Mouse (Mus musculus) lung, postnatal 4 days (tissue): ENCODE measurements around the gene Gm13119.
A peak's percentile ranks its signal among the peaks of the same experiment; 100 is the strongest.
"Not testable (repeated sequence)": the region's sequence is repeated elsewhere in the genome, so short reads cannot be mapped to it uniquely, and the experiment has no call there.

Source experiments
- DNase-seq, 2 experiments: peaks; one replicate each; pipeline ENCODE4 v3.0.0; 2021

The Gm13119 gene

DNA sequence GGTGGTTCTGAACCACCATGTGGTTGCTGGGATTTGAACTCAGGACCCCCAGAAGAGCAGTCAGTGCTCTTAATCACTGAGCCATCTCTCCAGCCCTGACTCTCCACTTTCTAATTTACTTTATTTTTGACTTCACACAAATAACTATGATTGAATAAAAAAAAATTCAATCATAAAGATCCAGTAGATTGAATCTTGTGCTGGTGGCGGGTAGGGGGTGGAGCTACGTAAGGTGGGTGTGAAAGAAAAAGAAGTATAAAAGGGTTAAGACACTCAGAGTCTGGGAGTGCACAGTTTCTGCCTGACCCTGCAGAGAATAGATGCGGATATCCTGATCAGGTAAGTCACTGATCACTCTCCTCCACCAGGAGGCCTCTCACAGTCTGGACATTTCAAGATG is at the start of gene Gm13119:
Gene Gm13119, plus strand, starts transcription at position 301 of the 400 bp plus-strand sequence.
- DNase-seq = not testable (repeated sequence)

DNA sequence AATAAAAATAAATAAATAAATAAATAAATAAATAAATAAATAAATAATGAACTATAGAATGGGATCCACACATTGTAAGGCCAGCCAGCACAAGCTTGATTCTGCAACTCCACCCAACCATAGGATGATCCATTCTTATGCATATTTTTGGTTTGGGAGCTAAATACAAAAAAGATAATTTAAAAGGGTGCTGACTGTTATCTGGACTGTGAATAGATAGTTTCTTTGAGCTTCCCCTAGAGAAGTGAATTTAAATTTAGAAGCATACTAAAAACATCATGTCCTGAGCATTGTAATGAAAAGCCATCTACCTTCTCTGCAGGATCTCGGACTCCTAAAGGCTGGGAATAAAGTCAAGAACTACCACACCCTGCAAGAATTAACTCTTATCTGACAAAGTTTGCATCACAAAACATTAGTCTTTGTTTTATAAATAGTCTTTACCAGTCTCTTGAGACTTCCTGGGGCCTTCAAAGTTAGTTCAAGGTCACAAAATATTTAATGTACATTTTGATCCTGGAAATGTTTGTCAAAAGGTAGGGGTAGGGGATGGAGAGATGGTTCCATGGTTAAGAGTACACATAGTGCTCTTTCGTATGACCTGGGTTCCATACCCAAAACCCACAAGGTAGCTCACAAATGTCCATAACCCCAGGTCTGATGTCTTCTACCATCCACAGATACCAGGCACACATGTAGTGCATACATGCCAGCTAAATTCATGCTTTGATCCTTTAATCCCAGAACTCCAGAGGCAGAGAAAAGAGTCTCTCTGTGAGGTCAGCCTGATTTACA is 44.9 kb upstream of the Gm13119 start:
- not testable (repeated sequence) for DNase-seq

DNA sequence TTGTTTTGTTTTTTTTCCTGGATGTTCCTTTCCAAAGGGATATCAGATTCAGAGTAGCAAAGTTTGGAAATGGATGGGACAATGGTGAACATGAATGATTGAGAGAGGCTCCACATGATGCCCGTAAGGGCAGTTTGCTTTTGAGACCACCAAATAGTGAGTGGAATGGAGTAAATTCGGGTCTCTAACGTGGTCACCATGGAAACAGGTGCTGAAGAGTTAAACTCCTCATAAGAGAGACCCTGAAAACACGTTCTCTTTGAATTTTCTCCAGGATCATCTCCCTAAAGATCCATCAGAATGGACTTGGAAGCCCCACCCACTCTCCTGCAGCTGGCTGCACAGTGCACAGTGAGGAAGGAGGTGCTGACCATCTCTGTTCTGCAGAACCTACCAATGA is 27.8 kb upstream of the Gm13119 start, which contains the start of gene Gm13128:
Gene Gm13128, plus strand, starts transcription at position 301 of the 400 bp plus-strand sequence.
- DNase-seq = not testable (repeated sequence)

DNA sequence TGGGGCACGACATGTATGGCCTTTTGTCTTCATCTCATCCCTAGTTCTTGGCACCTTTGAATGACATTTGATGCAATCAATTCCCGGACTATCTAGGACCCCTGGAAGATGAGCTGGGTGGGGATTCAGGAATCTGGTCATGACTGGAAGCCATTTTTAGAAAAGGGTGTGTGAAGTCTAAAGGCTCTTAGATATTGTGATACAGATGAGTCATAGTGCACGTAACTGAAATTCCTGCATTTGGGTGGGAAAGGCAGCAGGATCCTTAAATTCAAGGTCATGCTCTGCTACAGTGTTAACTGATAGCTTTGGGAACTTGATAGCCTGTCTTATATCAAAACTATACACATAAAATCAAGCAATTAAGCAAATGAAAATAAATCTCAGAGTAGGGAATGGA is 21.9 kb upstream of the Gm13119 start:
- not testable (repeated sequence) for DNase-seq

DNA sequence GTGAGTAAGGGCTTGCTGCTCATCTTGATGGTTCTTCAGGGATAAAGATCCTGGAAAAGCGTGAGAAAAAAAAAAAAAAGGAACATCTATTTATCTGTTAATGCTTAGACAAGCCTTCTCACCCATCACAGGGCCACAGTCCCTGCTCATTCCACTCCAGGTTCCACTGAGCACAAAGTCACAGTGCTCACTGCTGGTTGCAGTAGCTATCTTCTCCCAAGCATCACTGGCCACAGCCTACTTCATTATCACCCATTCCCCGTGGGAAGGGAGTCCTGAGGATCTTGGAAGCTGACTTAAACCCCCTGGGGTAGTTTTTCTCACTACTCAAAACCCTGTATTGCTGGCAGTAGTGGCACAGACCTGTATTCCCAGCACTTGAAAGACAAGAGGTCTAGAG is 20.2 kb downstream of the Gm13119 start, which contains the start of gene Pramef20:
Gene Pramef20, minus strand, starts transcription at position 23 of the 400 bp plus-strand sequence.
- no peak for DNase-seq

DNA sequence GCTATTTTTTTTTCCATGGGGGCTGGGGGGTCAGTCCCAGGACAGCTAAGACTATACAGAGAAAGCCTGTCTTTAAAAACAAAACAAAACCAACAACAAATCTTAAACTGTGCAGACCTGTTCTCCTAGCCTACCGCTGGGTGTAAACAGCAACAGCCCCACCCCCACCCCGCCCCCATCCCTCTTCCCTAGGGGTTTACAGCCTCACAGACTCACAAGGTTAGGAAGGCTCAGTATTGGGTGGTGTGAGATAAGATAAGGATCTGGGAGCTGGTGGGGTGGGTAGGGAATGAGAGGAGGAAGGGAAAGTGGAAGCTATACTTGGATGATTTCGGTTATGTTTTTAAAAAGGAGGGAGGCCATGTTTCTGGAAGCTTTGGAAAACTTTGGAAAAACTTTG is 38.6 kb downstream of the Gm13119 start:
- no peak for DNase-seq

DNA sequence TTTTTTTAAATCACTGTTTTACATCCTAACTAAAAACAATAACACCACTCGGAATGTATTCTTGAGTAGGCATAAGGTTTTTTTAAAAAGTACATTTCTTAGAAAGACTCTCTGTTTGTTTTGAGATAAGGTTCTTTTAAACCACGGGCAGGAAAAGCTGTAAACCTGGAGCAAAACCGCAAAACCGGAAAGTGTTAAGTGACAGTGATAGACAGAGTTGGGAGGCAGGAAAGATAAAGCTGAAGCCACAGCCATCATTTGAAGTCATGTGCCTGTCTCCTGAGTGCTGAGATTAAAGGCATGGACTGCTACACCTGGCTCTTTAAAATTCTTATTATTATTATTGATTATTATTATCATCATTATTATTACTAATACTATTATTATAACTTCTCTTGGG is 45.0 kb downstream of the Gm13119 start:
- DNase-seq = no peak

DNA sequence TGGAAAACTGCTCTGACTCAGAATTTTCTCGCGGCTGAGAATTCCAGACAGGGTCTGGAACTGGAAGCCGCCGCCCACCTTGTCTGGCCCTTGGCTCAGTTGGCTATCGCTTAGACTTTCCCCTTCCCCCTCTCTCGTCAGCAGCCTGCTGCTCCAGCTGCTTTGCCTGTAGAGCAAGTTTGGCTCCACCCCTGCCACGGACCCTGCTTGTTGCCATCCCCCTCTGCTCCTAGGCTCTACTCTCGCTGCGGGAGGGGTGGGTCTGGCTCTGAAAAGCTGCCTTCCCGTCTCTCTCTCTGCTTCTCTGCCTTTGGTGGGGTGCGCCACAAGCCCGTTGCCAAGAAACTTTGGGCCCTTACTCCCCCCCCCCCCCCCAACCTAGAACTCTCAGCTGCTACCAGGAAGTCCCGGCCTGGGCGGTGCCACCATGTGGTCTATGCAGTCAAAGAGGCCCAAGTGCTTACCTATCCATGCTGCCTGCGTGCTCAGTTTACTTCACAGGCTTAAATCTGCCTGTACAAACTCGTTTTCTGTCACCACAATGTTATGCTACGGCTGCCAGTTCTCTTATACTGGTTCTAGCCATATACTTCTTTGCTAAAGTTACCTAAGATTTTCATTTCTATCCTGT is 46.8 kb downstream of the Gm13119 start:
- peak; percentile 24 to 29 for DNase-seq

DNA sequence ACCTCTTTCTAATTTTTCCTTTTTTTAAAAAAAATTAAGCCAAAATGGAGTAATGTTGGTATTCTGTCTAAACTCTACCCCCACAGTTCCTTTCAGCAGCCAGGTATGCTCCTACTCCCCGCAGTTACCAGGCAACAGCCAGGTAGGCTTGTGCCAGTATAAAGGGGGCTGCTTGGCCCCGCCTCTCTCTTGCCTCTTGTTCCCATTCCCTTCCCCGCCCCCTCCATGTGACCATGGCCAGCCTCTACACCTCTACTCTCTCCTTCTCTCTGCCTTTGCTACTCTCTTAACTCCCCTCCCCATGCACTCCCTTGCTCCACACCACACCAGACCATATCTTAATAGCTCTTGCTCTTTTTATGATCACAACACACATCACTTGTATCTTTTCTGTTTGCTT is 48.5 kb downstream of the Gm13119 start:
- DNase-seq = no peak

DNA sequence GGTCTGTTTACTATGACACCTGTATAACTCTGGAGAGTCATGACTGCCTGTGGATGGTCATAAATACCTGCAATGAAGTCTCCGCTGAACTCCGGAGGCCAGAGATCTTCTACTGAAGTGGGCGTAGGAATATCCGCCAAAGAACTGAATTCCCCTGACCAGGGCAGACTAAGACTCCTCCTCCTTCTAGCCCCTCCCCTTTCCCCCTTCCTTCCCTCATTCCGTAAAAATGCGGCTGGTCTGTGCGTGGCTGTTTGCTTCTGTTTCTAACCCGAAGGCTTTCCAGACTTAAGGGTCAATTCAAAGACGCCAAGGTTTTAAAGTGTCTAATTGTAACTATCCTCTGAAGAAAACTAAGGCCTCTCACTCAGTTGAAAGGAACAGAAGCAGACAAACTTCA is 50.5 kb downstream of the Gm13119 start, which contains the start of gene Pramef12:
Gene Pramef12, minus strand, starts transcription at position 175 of the 400 bp plus-strand sequence.
- DNase-seq = no peak
